Mouse (Mus musculus) ES-E14 (cell line): ENCODE measurements around the gene Man2b1.

Experiments used
- CHD2 ChIP-seq: IDR thresholded peaks from 2 replicates; pipeline ENCODE4 v1.6.1; 2014; ENCODE audit warnings: mild to moderate bottlenecking, low read depth, low read length, inconsistent platforms
- HCFC1 ChIP-seq: IDR thresholded peaks from 2 replicates; pipeline ENCODE4 v1.6.1; 2012; ENCODE audit warnings: low read length, inconsistent platforms, borderline replicate concordance; ENCODE audit not compliant: insufficient read depth
- MAFK ChIP-seq: IDR thresholded peaks from 2 replicates; pipeline ENCODE4 v1.6.1; 2014; ENCODE audit warnings: mild to moderate bottlenecking, low read depth, low read length, inconsistent platforms; ENCODE audit not compliant: insufficient read depth
- ZNF384 ChIP-seq: IDR thresholded peaks from 2 replicates; pipeline ENCODE4 v1.6.1; 2012; ENCODE audit warnings: low read depth, low read length, inconsistent platforms

DNA sequence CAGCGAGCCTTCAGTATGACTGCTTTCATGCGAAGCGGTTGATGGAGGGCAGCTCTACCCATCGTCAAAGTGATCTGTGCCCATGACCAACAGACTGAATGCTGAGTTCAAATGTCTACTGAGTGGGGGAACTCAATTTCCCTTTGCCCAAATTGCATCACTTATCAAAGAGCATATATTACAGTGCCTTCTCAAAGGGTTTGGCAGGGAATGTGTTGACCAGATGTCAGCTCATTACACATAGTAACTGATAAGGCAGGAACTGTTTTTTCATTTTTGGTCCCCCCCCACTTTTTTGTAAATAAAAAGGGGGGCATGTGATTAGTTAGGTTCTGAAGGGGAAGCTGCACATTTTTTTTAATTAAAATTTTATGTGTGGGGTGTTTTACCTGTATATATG, 20.5 kb upstream of the Man2b1 start:
- no peak for TF ChIP-seq CHD2
- TF ChIP-seq MAFK, result no peak
- TF ChIP-seq ZNF384, result no peak
- TF ChIP-seq HCFC1, result no peak
